Mouse (Mus musculus) MEL (cell line): ENCODE measurements around the gene Tm4sf5.

Source experiments
- E2F4 ChIP-seq: IDR thresholded peaks from 2 replicates; pipeline ENCODE4 v1.6.1; 2011; ENCODE audit warnings: low read depth, low read length, improper control_type of control experiment, borderline replicate concordance
- ZKSCAN1 ChIP-seq: IDR thresholded peaks from 2 replicates; pipeline ENCODE4 v1.6.1; 2012; ENCODE audit warnings: low read depth, mild to moderate bottlenecking, inconsistent platforms, low read length, improper control_type of control experiment, moderate library complexity
- ZMIZ1 ChIP-seq: IDR thresholded peaks from 2 replicates; pipeline ENCODE4 v1.6.1; 2012; ENCODE audit warnings: low read depth, mild to moderate bottlenecking, inconsistent platforms, low read length, improper control_type of control experiment, moderate library complexity

GRCm38 (mm10) chr11:70539877-70540587, 35.0 kb downstream of the Tm4sf5 start, which contains the start of gene Pld2:
- TF ChIP-seq ZMIZ1 (no peak), E2F4 (no peak), ZKSCAN1 (no peak)
